Mouse (Mus musculus): ENCODE measurements around the gene Ppp1r12a.

Ppp1r12a gene

DNA sequence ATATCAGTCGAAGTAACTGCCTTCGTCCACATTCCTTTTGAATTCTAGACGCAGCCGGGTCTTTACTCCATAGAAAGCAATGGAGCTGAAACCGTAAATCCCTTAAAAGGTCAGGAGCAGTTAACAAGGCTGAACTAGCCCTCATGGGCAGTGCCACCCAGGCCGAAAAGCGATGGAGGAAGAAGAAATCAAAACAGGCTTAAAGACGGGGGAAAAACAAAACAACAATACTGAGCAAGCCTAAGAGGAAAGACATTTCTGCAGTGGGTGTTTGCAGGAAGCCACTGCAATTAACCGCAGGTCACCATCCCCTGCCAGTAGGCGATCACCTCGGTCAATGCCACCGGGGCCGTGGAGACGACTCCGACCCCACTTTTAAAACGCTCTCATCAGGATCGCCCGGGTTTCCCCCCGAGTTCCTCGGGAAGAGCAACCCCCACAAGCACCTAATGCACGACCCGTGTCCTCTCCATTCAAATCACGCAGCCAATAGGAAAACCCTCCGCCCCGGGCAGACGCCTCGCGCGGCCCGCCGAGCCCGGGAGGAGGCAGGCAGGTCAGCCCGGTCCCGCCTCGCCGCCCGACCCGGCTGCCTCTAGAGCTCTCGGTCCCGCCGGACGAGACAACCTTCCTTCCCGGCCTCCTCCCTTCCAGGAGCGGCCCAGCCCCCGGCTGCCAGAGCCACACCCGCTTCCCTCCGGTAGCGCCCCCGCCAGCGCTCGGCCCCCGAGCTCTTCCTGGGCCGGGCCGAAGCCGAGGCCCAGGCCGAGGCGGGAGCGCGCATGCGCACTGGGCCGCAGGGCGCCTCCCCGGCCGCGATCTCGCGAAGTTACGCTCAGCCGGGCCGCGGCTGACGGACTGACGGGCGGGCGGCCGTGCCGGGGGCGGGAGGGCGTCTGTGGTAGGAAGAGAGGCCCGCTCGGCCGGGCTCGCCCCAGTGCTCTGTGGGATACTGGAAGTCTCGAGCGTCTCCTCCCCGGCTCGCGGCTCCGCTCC, at the start of gene Ppp1r12a:
Gene Ppp1r12a, plus strand, starts transcription at position 933 of the 996 bp plus-strand sequence.
- DNase-seq (ENCODE audit: extremely low spot score) = peak; percentile 92

DNA sequence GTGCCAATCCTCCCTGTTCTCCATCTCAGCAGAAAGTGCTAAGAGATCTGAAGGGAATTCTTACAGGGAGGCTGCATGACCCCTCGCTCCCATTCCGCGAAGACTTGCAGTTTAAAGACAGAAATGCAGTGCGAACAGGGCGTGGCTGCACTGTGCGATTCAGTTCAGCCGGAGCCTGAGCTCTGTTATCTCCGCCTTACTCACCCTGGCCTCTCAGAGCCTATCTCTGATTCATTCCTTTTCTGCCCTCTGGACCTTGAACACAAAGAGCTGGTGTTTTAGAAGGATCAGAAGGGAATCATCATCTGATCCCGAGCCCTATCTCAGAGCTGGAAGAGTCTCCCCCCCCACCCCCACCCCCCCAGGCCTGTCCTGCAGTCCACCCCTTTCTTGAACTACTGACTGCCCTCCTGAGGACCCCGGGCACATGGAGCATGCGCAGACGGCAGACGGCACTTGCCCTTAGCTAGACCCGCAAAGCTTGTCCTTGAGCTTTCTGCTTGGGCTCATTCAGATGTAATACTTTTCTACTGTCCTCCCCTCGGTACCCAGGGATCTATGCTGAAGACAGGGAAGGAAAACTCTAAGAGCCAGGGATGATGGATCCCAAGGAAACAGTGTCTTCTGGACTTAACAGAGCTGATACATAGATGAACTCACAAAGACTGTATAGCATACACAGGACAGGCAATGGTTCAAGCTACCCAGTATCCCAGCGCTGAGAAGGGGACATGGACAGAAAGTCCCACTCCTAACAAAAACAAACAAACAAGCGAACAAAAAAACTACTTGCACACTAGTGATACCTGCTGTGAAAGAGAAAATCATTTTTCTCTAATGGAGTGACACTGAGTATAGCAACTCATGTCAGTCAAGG, 48.4 kb upstream of the Ppp1r12a start:
- peak; percentile 49 for DNase-seq (ENCODE audit: extremely low spot score)

DNA sequence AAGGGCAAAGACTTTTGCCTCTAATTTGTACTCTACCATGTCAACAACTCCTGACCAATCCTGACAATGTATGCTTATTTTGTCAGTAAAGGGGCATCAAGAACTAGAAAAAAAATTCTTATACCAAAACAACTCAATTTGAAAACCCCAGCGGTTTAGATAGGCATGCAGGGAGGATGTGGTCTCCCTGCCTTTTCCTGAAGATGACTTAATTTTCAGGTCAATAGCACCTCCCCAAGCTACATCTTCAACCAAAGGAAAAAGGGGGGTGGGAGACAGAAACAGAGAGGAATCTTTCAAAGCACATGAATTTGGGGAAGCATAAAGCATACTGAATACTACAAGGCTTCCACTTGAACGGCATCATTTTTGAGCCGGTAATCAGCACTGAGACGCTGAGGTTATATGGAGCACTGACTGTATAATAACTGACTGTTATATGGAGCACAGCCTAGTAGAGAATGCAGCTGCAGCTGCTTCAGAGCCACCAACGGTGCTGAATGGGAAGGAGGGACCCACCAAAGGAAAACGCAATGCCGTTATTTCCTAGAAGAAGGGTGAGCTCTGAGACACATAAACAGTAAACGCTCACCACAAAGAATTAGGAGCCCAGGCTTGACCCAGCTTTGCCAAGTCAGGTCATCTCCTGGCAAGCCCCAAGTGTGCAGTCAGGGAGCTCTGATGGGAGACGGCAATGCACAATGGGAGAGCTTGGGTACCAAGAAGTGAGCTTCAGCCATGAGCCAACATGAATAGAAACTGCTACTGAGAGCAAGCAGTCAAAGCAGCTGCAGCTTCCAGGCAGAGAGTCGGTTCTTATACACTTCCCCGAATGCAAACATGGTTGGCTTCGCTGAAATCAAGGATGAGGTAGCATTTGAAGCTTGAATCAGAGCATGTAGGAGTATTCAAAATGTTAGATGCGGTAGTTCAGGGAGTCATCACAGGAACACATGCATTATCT, 43.5 kb upstream of the Ppp1r12a start:
- no peak for DNase-seq (ENCODE audit: extremely low spot score)

DNA sequence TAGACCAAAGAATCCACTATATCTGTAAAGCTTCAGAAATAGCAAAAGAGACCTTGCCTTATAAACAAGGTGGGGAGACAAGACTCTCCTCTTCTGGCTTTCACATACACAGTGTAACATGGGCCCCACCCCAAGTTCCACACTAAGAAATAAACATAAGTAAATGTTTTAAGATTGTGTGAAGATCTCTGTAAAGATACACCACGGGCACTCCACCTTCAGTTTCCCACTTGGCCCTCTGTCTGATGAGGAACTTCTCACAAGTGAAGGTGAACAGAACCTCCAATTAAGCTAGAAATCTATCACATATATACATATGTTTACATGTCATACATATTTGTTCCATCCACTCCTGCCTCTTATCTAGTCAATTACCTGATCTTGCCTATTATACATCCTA, 42.6 kb upstream of the Ppp1r12a start:
- no peak for DNase-seq (ENCODE audit: extremely low spot score)

DNA sequence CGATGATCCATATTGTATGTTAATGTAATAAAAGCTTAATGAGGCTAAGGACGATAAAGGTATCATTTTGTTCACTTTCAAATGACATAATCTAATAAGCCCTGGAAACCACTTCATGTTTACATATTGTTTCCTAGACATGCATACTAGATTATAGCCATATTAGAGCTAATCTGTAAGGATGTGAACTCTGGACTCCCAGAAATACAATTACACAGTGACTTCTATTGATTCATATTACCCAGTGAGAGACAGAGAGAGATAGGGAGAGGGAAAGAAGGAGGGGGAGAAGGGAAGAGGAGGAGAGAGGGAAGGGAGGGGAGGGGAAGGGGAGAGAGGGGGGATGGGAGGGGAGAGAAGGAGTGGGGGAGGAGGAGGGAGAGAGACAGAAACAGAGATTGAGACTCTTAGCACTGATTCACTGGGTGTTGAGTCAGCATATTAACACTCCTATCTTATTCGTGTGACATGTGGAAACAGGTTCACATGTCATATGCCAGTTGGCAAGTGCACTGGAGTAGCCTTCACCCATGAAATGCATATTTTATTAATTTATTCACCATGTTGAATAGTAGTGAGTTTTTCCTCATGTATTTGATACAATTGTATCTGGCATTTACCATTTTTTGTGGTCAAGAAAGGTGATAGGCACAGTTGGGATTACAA, 36.9 kb upstream of the Ppp1r12a start:
- no peak for DNase-seq (ENCODE audit: extremely low spot score)

DNA sequence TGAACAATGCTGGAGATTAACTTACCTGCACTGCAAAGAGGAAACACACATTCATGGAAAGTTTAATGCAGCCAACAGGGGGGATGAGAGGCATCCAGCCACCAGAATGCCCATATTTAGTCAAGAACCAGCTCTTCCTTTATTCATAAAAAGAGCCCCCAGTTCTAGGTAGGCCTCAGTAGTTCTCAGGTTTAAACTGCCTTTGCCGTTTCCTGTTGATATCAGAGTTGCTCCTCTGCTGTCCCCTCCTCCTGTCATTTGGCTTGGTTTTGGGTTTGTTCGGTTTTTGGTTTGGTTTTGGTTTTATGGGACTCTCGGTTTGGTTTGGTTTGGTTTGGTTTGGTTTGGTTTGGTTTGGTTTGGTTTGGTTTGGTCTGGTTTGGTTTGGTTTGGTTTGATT, 32.8 kb upstream of the Ppp1r12a start:
- DNase-seq (ENCODE audit: extremely low spot score) = no peak

DNA sequence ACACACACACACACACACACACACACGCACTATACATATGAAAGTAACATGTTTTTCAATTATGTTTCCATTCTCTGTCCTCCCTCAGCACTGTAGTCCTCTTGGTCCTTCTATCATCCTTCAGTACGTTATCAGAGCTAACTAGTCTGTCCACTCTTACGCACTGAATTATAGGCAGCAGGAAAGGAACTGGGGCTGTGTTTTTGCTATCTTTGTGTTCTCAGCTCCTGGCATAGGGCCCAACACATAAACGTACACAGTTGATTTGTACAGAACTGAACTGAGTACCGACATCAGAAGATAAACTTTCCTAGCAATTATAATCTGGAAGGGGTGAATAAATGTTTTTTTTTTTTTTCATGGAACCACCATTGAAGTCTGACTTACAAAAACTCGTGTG, 30.1 kb upstream of the Ppp1r12a start:
- DNase-seq (ENCODE audit: extremely low spot score) = no peak

DNA sequence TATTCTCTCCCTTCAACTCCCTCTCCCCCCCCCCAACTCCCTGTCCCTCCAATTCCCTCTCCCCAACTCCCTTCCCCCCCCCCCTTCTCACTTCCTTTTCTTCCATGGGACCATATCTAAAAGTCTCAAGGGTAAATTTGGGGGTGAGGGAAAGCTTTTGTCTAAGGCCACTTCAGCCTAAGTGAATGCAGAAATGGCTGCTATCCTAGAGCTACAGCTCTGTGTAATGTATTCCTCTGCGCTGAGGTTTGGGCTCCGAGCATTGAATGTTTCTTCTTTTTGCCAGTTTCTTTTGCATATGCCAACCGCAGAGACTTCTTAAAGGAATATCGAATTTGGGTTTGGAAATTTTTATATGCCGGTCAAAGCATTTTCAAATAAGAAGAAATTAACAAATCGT, 28.7 kb upstream of the Ppp1r12a start:
- no peak for DNase-seq (ENCODE audit: extremely low spot score)

DNA sequence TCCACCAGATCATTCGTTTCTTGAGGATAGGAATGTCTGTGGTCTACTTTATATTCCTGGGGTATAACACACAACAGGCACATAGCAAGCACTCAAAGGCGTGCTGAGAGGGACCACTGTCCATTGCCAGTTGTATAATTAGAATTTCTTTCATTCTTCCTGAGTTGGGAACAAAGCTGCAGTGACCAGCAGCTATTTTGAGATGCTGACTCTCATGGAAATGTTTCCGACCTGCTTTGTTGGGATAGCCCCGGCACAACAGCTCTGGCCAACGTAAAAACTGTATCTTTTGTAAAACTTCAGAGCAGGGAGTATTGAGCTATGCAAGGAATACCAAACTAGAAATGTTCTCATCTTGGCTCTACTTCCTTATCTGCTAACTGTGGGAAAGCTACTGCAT, 28.2 kb upstream of the Ppp1r12a start:
- DNase-seq (ENCODE audit: extremely low spot score) = no peak

DNA sequence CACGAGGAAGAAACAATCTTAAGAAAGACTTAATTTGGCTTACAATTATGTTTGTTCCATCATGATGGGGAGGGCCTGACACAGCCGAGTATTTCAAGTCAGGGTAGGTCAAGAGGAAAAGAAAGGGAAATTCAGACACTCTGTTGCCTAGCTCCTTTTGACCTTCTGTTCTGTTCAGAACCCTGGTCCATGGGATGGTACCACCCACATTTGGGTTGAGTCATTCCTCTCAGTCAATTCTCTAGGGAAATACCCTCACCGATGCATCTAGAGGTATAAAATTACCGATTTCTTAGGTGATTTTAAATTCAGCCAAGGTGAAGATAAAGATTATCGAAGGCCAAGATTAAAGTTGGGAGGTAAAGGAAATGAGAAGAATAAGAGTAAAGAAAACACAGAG, 23.6 kb upstream of the Ppp1r12a start:
- DNase-seq (ENCODE audit: extremely low spot score) = no peak

DNA sequence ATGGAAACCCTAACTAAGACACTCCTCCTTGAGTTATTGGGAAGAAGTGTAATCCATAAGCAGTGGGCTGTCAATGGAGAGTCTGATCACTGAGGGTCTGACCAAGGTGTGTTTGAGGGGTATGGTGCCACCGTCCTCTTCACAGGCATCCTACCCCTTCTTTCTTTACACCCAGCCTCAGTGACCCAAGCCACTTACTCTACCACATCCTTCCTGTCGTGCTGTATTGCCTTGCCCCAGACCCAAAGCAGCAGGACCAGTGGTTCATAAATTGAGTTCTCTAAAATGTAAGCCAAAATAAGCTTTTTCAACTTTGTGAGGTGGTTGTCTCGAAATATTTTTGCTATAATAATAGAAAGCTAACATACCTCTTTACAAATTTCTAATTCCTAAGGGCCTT, 22.2 kb upstream of the Ppp1r12a start:
- no peak for DNase-seq (ENCODE audit: extremely low spot score)

DNA sequence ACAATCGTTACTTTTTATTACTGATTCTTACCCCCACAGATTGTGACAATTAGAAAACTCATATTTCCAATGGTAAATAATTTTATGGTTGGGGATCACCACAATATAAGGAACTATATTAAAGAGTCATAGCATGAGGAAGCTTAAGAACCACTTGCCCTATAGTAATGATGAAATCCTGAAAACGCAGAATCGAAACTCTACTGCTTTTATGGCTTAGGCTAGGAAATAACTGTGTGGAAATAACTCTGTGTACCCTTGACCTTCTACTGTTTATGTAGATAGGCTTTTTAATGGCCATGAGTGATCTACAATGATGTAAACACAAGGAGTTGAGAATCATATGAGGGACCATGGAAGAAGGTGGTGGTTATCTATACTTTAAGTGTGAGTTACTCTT, 21.3 kb upstream of the Ppp1r12a start:
- DNase-seq (ENCODE audit: extremely low spot score) = no peak

DNA sequence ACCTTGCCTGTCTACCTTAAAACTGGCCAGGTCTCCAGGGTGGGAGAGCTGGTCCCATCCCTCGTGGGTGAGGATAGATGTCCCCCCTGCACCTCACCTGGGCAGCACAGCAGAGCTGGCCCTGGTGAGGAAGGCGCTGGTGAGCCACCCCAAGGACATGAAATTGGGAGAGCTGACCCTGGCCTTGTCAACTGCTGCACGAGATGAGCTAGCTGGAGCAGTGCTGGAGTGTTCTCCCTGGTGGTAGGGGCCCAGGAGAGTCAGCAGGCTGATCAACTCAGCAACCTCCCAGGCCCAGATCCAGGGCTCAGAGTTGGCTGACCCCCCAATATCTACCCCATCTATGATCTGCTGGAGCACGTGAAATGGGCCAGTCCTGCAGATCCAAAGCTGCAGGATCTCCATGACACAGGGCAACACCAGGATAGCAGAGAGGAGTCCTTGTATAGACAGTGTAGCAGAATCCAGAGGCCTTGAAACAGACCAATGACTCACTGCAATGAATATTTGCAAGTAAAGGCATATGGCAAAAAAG, 17.9 kb upstream of the Ppp1r12a start:
- no peak for DNase-seq (ENCODE audit: extremely low spot score)

DNA sequence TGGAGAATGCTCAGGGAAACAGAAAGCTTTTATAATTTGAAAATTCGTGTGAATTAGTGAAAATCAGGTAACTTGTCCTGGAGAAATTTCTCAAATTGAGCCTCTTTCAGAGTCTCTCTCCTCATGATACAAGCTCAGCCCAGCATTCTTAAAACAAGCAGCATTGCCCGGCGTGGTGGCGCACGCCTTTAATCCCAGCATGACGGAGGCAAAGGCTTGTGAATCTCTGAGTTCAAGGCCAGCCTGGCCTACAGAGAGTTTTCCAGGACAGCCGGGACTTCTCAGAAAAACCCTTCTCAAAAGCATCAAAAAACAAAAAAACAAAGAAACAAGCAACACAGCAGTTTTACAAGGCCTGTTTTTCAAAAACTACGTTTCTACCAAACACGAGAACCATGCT, 16.3 kb upstream of the Ppp1r12a start:
- no peak for DNase-seq (ENCODE audit: extremely low spot score)

DNA sequence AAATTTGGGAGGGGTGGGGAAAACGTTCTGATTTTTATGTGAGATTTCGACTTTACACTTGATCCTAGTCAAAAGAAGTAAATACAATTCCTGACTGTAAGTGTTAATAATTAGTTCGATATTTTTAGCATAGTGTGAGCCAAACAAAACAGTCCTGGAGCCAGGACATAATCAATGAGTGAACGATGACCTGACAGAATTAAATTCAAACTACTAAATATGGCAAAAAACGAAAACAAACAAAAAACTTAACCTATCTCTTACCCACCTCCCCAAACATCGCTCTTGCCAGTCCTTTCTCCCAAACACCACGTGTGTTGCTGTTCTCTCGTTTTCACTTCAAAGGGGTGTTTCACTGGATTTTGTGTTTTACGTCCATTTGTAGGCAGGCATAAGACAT, 15.0 kb upstream of the Ppp1r12a start:
- DNase-seq (ENCODE audit: extremely low spot score) = no peak

DNA sequence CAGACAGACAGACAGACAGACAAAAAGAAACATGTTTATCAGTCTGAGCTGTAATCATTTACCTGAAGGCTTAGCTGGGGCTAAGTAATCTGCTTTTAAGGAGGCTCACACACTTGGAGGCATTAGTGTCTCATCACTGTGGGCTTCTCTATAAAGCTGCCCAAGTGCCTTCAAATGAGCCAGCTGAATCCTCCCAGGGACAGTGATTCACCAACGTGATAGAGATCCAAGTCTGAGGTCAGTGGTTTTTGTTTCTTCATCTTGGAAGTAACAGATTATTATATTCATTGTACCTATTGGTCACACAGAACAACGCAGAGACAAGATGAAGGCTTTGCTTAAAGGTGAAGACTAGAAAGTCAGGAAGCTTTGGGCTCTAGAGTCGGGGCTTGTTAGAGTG, 8.7 kb upstream of the Ppp1r12a start:
- DNase-seq (ENCODE audit: extremely low spot score) = no peak

DNA sequence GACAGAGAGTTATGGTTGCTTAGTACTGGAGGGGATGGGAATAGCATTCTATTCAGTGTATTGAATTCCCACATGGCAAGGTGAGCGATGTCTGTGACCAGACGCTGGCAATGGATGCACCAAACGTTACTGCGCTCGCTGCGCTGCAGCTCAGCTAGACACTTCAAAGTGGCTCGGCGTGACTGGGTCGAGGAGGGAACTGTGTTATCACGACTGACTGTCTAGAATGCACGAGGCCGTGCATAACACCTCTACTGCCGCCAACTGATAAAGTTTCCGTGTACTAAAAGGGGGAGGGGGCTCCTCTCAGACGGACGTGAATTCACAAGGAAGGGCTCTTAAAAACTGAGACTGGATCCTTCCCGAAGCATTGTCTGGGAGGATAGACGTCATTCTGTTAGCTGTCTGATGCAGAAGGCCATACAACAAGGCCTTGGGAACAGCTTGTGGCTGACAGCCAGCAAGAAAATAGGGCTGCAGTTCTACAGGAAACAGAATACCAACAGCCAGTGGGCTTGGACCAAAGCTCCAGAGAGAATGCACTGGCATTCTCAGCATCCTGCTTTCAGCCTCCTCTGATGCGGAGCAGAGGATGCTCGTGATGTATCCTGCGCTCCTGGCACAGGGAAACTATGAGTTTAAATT, 6.8 kb upstream of the Ppp1r12a start:
- no peak for DNase-seq (ENCODE audit: extremely low spot score)

DNA sequence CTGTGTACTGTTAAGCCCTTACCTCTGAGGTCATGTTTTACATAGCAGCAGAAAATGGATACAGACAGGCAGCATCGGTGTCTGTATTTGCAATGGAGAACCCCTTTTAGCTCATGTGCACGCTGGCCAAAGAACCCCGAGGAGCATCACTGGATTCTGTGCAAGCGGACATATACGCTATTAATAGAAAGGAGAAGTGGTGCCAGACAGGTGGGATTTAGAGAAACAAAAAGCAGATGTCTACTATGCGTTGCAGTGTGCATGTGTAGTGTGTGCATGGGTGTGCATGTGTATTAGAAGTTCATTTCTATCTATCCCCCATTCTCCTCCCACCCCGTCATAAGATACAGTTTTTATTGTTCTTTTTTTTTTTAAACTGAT, 6.3 kb upstream of the Ppp1r12a start:
- DNase-seq (ENCODE audit: extremely low spot score) = no peak

DNA sequence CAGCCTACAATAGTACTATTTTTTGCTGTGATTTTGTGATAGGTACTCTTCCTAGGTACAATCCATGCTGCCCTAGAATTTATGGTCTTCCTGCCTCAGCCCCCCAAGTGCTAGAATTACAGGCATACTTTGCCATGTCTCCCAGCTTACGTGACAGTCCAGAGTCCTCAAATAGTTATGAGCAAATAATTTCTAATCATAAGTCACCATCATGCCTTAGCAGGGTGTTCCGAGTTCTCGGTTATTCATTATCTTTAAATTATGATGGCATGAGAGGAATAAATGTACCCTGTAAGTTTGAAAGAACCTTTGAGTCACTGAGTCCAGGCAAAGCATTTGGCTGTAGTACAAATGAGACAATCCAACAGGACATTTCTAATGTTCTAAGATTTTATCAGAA, 5.9 kb upstream of the Ppp1r12a start:
- DNase-seq (ENCODE audit: extremely low spot score) = no peak

DNA sequence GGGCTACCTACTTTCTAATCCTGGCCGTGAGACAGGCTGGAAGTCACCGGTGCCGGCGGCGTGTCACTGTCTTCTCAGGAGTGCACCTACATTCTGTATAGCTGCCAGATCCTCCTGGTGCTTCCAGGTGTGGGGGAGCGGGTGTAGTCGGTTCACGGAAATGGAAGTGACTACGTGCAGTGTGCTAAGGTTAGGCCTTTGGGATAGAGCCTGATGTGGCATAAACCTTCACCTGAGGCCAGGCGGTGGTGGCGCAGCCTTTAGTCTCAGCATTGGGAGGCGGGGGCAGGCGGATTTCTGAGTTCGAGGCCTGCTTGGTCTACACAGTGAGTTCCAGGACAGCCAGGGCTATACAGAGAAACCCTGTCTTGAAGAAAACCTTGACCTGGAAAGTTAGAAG, 3.0 kb upstream of the Ppp1r12a start:
- no peak for DNase-seq (ENCODE audit: extremely low spot score)

Measured in embryo, embryonic 9.5 days (tissue).